ENCODE assay signal across 15 mouse cellular contexts in the genomic region with DNA sequence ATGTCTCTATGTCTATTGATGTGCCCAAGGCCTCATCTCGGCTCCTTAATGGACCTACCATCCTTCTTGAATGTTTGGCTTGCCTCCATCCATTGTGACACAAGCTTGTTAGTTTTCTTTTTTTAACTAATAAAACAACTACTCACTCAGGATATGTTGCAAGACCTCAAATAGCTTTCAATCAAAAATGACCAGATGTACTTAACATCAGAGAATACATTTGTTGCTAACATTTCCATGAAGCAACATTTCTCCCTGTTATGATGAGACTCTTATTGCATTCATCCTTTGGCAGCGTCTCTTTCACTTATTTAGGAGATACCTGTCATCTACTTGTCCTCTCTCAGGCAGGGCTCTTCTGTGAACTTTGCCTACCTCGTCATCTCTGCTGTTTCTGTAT.
"Had no signal": no experiment of that assay in that cellular context is flagged by ENCODE, and none has a peak within 500 bp of the region (broad histone marks: within the 10 kb centered on the region; RNA-seq: fewer than 3 reads in every experiment).

No protein-coding gene starts in this region.

- H3K27me3 ChIP-seq: limb, embryonic 12.5 days; liver, embryonic 13.5 days; lung, embryonic 15.5 days; midbrain, embryonic 13.5 days; neural tube, embryonic 15.5 days had no signal

- H3K27ac ChIP-seq: kidney, postnatal 0 days; limb, embryonic 12.5 days; liver, embryonic 13.5 days; lung, embryonic 15.5 days; midbrain, embryonic 13.5 days; neural tube, embryonic 15.5 days had no signal

- H3K36me3 ChIP-seq: limb, embryonic 12.5 days; liver, embryonic 13.5 days; lung, embryonic 15.5 days; midbrain, embryonic 13.5 days; neural tube, embryonic 15.5 days had no signal

- DNase-seq: kidney, postnatal 36 days; layer of hippocampus, adult 9-11 months; layer of hippocampus, postnatal 36 days; liver; liver, embryonic 13.5 days; liver, postnatal 0 days; lung, postnatal 36 days; right cerebral cortex, adult 18-20 months; right cerebral cortex, postnatal 25 days; thymus, postnatal 36 days had no signal

- H3K4me1 ChIP-seq: limb, embryonic 12.5 days; liver, embryonic 13.5 days; lung, embryonic 15.5 days; midbrain, embryonic 13.5 days; neural tube, embryonic 15.5 days had no signal

- H3K9me3 ChIP-seq: limb, embryonic 12.5 days; liver, embryonic 13.5 days; lung, embryonic 15.5 days; midbrain, embryonic 13.5 days; neural tube, embryonic 15.5 days had no signal

- H3K4me3 ChIP-seq: limb, embryonic 12.5 days; liver, embryonic 13.5 days; lung, embryonic 15.5 days; midbrain, embryonic 13.5 days; neural tube, embryonic 15.5 days had no signal

- H3K9ac ChIP-seq: limb, embryonic 12.5 days; liver, embryonic 13.5 days; liver, postnatal 0 days; lung, embryonic 15.5 days; midbrain, embryonic 13.5 days; neural tube, embryonic 15.5 days had no signal

- ATAC-seq: liver, postnatal 0 days; midbrain, embryonic 13.5 days had no signal

- H3K4me2 ChIP-seq: limb, embryonic 12.5 days; liver, embryonic 13.5 days; lung, embryonic 15.5 days; midbrain, embryonic 13.5 days; neural tube, embryonic 15.5 days had no signal
